Mouse (Mus musculus) E14TG2a.4 (cell line): Measurements from ENCODE around the gene Slc15a4.

Source experiments
- CTCF ChIP-seq: conservative IDR thresholded peaks from 2 replicates; pipeline ENCODE4 v1.5.1; 2014; ENCODE audit warnings: low read length
- NANOG ChIP-seq: IDR thresholded peaks from 2 replicates; pipeline ENCODE4 v1.6.1; 2014; ENCODE audit warnings: borderline replicate concordance, low read length, mixed read lengths
- POU5F1 ChIP-seq: IDR thresholded peaks from 2 replicates; pipeline ENCODE4 v1.6.1; 2014; ENCODE audit warnings: low read length, borderline replicate concordance

DNA sequence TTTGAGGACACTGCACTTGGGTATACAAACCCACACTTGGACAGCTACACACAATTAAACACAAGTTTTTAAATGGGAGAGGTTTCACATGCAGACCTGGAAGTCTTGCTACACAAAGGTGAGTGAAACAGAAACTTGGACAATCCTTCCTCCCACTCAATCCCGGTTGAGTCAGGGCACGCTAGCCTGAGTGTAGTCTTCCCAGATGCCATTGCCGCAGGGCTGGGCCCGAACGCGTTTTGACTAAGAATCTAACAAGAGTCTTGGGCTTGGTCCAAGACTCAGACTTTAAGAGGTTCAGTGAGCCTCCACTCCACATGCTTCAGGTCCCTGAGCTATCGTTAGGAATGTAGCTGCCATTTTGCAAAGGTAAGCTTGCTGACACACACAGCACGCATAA, 12.3 kb downstream of the Slc15a4 start:
- TF ChIP-seq CTCF = no peak
- TF ChIP-seq POU5F1 = no peak
- TF ChIP-seq NANOG = no peak
